Mouse (Mus musculus) layer of hippocampus, postnatal 14 days (tissue): ENCODE measurements at regions not wholly inside any gene's neighbourhood (a gene's known extent, or its start where the extent isn't known, plus 50 kb on each side); places are given as distances from the start of the nearest gene placed in this dataset.

Experiments
- DNase-seq, 2 experiments: peaks; one replicate each; pipeline ENCODE4 v3.0.0; 2021 to 2022; ENCODE audit warnings: low spot score in 2 of 2, mixed read lengths in 1 of 2

GRCm38 (mm10) chr9:101555011-101555673 lies 303.5 kb upstream of the Ppp2r3a start:
- DNase-seq: no peak

DNA sequence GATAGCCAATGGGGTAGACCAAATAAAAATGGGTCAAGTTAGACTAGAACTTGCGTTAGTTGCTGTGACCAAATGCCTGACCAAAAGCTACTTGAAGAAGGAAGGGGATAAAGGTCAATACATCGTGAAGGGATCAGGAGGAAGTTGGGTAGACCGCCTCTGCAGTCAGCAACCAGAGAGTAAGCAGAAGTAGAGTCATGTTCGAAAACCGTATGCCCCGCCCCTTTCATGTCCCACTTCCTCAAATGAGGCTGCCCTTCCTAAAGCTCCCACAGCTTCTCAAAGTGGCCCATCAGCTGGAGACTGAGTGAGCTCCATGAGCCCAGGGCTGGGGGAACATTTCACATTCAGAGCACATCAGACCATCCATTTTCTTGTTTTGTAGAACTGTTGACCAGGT lies 301.2 kb upstream of the Ppp2r3a start:
- DNase-seq: no peak

DNA sequence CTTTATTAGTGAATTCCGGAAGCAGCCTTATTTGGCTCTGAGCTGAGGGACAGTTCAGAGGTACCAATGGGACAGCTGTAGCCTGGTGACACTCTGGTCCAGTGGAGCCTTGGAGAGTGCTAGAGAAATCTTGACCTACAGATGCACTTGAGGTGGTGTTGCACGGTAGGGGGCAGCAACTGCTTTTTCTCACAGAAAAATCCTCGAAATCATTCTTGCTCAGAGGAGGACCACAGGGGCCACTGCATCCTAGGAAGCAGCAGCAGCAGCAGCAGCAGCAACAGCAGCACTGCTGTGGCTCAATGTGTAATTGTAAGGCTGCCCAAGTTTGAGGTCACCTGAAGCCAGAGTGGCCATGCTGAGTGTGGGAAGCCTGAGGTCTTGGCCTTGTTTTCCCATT lies 299.7 kb upstream of the Ppp2r3a start:
- DNase-seq: no peak

DNA sequence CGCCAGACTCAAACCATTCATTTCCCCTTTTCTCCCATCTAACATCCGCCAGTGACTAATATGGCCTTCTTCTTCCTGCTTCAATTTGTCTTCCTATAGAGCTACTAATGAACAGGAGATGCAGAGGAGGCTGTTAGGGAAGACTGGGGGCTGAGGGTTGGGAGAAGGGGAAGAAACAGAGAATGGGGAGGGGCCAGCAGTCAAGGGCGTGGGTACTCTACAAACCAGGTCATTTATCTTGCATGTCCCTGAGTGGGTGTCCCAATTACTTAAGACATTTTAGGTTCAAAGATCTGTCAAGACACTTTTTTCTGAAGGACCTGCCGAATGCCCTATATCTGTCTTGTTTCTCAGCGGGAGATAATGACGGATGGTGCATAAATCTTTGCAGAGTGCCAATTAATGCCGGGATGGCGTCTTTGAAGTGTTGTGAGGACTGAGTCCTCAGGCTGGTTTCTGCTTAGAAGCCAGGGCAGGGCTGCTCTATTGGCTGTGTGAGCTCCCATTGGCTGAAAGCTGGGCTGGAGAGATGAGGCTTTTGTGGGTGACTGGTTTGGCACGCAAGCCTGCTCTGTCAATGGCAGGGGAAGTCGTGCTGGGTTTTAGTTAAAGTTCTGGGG lies 294.7 kb upstream of the Ppp2r3a start:
- no peak for DNase-seq

DNA sequence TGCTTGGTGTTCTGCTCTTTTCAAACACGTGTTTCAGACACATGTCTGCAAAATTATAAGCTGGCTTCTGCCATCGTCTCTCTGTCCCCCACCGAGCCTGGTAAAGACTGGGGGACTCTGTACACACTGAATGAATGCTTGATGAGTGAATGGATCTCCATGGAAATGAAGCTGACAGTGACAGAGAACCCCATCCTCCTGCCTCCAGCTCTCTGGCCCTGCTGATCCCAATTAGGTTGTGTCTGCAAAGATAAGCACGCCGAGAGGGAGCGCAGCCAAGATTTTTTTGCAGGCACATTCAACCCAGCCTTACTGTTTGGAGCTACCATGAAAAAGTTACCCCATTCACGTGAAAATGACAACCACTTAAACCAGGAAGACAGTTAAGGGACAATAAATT lies 266.5 kb upstream of the Ppp2r3a start:
- DNase-seq: peak; percentile 13 to 16

DNA sequence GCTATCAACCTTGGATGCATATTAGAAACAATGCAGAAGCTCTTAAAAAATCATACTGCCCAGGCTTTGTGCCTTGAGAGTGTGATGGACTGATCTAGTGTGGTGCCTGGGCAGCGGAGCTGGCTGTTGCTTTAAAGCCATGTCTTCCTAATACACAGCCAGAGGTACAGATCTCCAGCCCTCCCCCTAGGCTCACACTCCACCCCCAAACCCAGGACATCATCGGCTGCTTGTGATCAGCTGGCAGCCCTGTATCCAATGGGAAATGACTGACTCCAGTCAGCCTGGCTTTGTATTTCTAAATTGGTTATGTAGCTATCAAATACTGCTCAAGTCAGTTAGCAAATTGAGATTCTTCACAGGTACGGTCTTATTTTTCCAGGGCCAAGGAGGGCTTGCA lies 259.2 kb upstream of the Ppp2r3a start:
- no peak for DNase-seq

GRCm38 (mm10) chr9:101509196-101509595 lies 257.6 kb upstream of the Ppp2r3a start:
- DNase-seq: no peak

GRCm38 (mm10) chr9:101507023-101507690 lies 255.6 kb upstream of the Ppp2r3a start:
- no peak for DNase-seq

- peak; percentile 29 to 31 for DNase-seq
These were observed 250.3 kb upstream of the Ppp2r3a start for GRCm38 (mm10) chr9:101501706-101502465.

- no peak for DNase-seq
These were observed 249.4 kb upstream of the Ppp2r3a start for GRCm38 (mm10) chr9:101501036-101501435.

DNA sequence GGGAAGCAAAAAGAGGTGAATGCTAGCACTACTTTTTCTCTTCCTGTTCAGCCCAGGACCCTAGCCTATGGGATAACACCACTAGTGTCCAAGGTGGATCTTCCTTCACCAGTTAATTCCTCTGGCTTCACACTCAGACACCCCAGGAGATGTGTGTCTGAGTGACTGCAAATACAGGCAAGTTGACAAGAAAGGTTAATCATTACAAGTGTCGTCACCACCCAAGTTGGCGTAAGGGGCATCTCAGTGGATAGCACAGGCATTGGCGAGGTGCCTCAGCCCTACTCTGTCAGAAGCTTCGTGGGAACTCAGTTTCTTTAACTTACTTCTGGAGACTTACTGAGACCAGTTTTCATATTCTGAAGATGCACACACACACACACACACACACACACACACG lies 247.1 kb upstream of the Ppp2r3a start:
- DNase-seq: no peak

DNA sequence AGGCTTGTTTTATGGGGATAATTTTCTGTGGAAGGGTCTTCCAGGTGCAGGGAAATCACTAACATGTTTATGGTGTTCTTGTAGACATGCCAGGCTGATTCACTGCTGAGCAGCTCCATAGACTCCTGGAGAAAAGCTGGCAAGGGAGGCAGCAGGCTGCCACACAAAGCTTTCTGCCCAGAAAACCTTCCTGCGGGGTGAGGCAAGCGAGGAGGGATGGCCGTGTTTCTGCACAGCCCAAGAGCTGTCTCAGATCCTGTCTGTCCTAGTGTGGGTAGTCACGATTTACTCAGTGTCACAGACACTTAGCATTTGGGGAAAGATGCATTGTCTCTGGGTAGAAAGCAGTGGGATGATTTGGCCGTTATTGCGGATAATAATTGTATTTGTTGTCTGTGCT lies 244.2 kb upstream of the Ppp2r3a start:
- DNase-seq: peak; percentile 28 to 31

GRCm38 (mm10) chr9:101489013-101489412 lies 237.4 kb upstream of the Ppp2r3a start:
- DNase-seq: no peak

GRCm38 (mm10) chr9:101476223-101476622 lies 224.6 kb upstream of the Ppp2r3a start:
- DNase-seq: no peak

GRCm38 (mm10) chr9:101473074-101473461 lies 221.5 kb upstream of the Ppp2r3a start:
- DNase-seq: no peak

GRCm38 (mm10) chr9:101472101-101473073 lies 220.8 kb upstream of the Ppp2r3a start:
- peak in 1 of 2 experiments; percentile 22 for DNase-seq

GRCm38 (mm10) chr9:101471665-101472064 lies 220.1 kb upstream of the Ppp2r3a start:
- DNase-seq: no peak

DNA sequence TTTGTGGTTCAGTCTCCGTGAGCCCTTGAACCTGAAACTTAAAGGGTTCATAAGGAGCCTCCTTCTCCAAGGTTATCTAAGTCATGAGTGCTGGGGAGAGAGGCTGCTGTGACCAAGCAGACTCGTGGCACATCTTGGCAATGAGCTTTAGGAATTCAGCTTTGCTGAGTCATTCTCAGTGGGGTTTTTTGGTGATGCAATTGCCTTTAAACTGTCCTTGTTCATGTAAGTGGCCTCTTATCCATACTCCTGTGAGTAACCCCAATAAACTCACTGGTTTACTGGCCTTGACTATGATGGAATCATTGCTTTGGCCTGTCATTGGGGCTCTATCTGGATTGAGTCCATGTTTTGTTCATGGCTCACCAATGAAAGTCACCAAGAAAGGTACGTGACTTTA lies 218.2 kb upstream of the Ppp2r3a start:
- no peak for DNase-seq

GRCm38 (mm10) chr9:101464727-101465427 lies 213.3 kb upstream of the Ppp2r3a start:
- DNase-seq: peak in 1 of 2 experiments; percentile 29
